Mouse (Mus musculus) liver, embryonic 11.5 days (tissue): ENCODE data around the gene Fbxw7. TPM values are rescaled to one million over a fixed set of nuclear protein-coding genes. Genes with fewer than 3 reads are reported as not detected.

ENCODE experiments used
- ATAC-seq: fragments of 200-750 bp; cut with Nextera tagmentation; replicated peaks from 2 replicates; pipeline ENCODE4 v1.8.0; 2017; ENCODE audit warnings: moderate number of reproducible peaks, mild to moderate bottlenecking, moderate TSS enrichment, moderate library complexity; ENCODE audit not compliant: low FRiP score
- DNase-seq: peaks from one replicate; pipeline ENCODE4 v3.0.0-alpha.2; 2017; ENCODE audit warnings: low spot score
- H3K27ac ChIP-seq: fragments of 300-500 bp; sonication (generic); 2 replicates; pipeline ENCODE4 v1.5.1; 2014; ENCODE audit warnings: mild to moderate bottlenecking, low read depth, low read length, control low read depth
- H3K27me3 ChIP-seq: fragments of 300-500 bp; sonication (generic); replicated peaks from 2 replicates; pipeline ENCODE4 v1.6.1; 2014; ENCODE audit warnings: low read length, mixed read lengths; ENCODE audit not compliant: control insufficient read depth, insufficient read depth
- H3K36me3 ChIP-seq: fragments of 300-500 bp; sonication (generic); 2 replicates; pipeline ENCODE4 v1.6.1; 2014; ENCODE audit warnings: mild to moderate bottlenecking, low read length, moderate library complexity, mixed read lengths; ENCODE audit not compliant: control insufficient read depth, insufficient read depth
- H3K4me1 ChIP-seq: fragments of 300-500 bp; sonication (generic); replicated peaks from 2 replicates; pipeline ENCODE4 v1.6.1; 2014; ENCODE audit warnings: low read length, mixed read lengths; ENCODE audit not compliant: control insufficient read depth, insufficient read depth
- H3K4me2 ChIP-seq: fragments of 300-500 bp; sonication (generic); 2 replicates; pipeline ENCODE4 v1.6.1; 2014; ENCODE audit warnings: mild to moderate bottlenecking, control low read depth, moderate library complexity
- H3K4me3 ChIP-seq: fragments of 300-500 bp; sonication (generic); 2 replicates; pipeline ENCODE4 v1.5.1; 2014; ENCODE audit warnings: low read depth, low read length, control low read depth
- H3K9ac ChIP-seq: fragments of 300-500 bp; sonication (generic); 2 replicates; pipeline ENCODE4 v1.6.1; 2014; ENCODE audit warnings: low read depth, low read length, control low read depth
- H3K9me3 ChIP-seq: fragments of 300-500 bp; sonication (generic); 2 replicates; pipeline ENCODE4 v1.6.1; 2016; ENCODE audit warnings: low read length, inconsistent platforms, mixed read lengths; ENCODE audit not compliant: control insufficient read depth
- WGBS: fragments of 180-500 bp; shearing (Covaris S2); extraction: QIAGEN DNeasy Blood & Tissue Kit; methylation state at CpG from one replicate; pipeline ENCODE4 v1.1.7; 2014; 5-methylcytosine and 5-hydroxymethylcytosine counted together
- polyA plus RNA-seq: library from polyadenylated mRNA; unstranded; fragments of >200 nt; fragmentation: Nextera tagmentation; extraction: Ambion mirVana; gene quantifications from 2 replicates; pipeline ENCODE4 v1.2.1, GENCODE M21; 2014

Gene Fbxw7
- polyA plus RNA-seq, 1 experiment from 2014 or later = 5.7 TPM

DNA sequence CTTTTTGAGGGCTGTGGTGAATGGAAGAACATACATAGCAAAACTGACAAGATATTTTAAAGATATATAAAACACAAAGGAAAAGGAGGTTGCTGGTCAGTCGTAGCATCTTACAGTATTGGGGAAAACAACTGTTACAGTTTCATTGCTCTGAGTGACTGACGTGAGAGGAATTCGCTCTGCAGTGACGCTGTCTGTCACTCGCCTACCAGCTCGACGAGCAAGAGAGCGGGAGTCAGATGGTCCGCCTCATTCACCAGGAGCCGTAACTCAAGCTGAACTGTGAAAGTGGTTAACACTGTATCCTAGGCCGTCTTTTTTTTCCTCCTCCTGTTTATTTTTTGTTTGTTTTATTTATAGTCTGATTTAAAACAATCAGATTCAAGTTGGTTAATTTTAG is 163.6 kb downstream of the Fbxw7 start:
- H3K27ac ChIP-seq = no peak overlapping the region
- no peaks in the 10 kb centered on the region for H3K27me3 ChIP-seq
- H3K9ac ChIP-seq = no peak overlapping the region
- DNase-seq (no peak), ATAC-seq (no peak)
- no peaks in the 10 kb centered on the region for H3K4me1 ChIP-seq
- H3K9me3 ChIP-seq = no peaks in the 10 kb centered on the region
- H3K4me3 ChIP-seq = no peak overlapping the region
- H3K36me3 ChIP-seq = 0 out of 2 replicates have a peak, but pooled peaks cover 2% of the 10 kb centered on the region
- H3K4me2 ChIP-seq = no peak overlapping the region
- 91% methylated on average over 11 of the region's 11 CpGs for WGBS

DNA sequence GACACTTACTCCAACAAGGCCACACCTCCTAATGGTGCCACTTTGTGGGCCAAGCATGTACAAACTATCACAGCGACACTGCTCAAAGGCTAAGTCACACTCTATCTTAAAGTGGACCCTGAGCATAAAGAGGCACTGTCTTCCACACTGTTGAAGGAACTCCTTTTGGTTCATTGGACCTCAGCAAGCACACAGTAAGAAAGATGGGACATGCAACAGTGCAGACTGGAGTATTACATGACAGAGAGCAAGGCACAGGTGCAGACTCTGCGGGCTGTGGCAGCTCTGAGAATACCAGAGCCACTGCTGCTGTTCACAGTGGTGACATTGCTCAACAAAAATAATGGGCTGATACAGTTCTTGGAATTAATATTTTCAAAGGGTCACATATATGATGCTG is 165.1 kb downstream of the Fbxw7 start:
- Histone ChIP-seq H3K9ac (no peak overlapping the region), H3K27me3 (no peaks in the 10 kb centered on the region), H3K4me3 (no peak overlapping the region), H3K36me3 (0 out of 2 replicates have a peak, but pooled peaks cover 2% of the 10 kb centered on the region), H3K27ac (no peak overlapping the region), H3K4me1 (no peaks in the 10 kb centered on the region), H3K9me3 (no peaks in the 10 kb centered on the region), H3K4me2 (no peak overlapping the region)
- no peak for ATAC-seq
- no peak for DNase-seq
- WGBS = 96% methylated on average over 2 of the region's 2 CpGs

DNA sequence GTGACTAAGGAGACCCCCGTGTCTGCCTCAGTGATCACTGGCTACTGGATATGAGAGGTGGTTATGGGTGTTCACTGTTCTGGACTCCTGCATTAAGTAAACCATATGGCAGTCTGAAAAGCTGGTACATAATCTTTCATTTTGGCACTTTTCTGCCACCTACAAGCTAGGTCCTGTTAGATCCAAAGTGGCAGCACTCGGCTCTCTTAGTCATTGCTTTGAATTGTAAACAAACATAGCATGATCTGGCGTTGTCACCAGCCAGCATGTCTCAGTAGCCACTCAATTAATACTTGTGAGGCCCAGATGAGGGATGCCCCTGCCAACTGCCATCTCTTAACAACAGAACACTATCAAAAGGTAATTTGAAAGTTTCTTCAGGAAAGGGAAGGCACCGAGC is 167.6 kb downstream of the Fbxw7 start:
- 62% methylated on average over 4 of the region's 4 CpGs for WGBS
- Histone ChIP-seq H3K27me3 (no peaks in the 10 kb centered on the region), H3K9ac (no peak overlapping the region), H3K9me3 (no peaks in the 10 kb centered on the region), H3K4me2 (no peak overlapping the region), H3K36me3 (no peaks in the 10 kb centered on the region), H3K4me3 (no peak overlapping the region), H3K27ac (no peak overlapping the region), H3K4me1 (no peaks in the 10 kb centered on the region)
- no peak for ATAC-seq
- DNase-seq = no peak

DNA sequence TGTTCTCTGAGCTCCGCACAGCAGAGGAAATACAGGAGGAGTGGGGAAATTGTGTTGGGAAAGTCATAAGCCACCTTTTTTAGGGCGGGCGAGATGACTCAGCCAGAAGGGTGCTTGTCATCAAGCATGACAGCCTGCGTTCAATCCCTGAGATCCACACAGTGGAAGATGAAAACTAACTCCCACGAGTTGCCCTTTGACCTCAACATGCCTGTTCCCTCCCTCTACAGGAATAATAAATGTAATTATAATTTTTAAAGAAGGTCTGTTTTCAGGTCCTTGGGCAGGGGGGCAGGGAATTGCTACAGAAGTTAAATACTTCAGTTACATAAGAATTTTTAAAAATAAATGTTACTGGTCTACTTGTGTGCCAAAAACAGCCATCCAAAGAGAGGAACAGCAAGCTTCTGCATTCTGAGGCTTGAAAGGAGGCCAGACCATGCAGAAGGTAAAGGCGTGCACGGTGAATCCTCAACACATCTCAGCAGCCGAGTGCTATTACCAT is 170.1 kb downstream of the Fbxw7 start:
- Histone ChIP-seq H3K4me1 (no peaks in the 10 kb centered on the region), H3K4me2 (no peak overlapping the region), H3K27me3 (no peaks in the 10 kb centered on the region), H3K9ac (no peak overlapping the region), H3K36me3 (no peaks in the 10 kb centered on the region), H3K4me3 (no peak overlapping the region), H3K27ac (no peak overlapping the region), H3K9me3 (no peaks in the 10 kb centered on the region)
- DNase-seq = no peak
- ATAC-seq = no peak
- WGBS = 87% methylated on average over 8 of the region's 8 CpGs

DNA sequence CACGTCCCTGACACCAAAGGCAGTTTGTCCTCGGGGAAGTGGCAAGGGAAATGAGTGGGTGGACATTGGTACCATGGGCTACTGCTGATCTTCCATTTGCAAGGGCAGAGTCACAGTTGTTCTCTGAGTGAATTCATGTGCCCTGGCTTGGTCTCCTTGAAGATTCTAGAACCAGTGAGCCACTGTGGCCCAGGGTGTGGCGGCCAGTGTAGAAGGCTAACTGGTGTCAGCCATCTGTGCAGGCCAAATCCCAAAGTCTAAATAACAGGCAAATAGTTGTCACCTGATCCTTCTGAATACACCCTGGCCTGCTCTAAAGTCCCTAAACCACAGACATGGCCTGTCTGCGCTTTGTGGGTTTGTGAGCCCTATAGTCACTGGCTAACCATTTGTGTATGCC is 173.8 kb downstream of the Fbxw7 start:
- Histone ChIP-seq H3K9me3 (no peaks in the 10 kb centered on the region), H3K4me1 (no peaks in the 10 kb centered on the region)

GRCm38 (mm10) chr3:85005257-85005656 is 190.2 kb downstream of the Fbxw7 start:
- DNase-seq (no peak), ATAC-seq (no peak)
- no peaks in the 10 kb centered on the region for H3K9me3 ChIP-seq
- whole genome bisulfite sequencing = 77% methylated on average over 2 of the region's 2 CpGs
- no peaks in the 10 kb centered on the region for H3K27me3 ChIP-seq
- H3K36me3 ChIP-seq = no peaks in the 10 kb centered on the region
- H3K4me2 ChIP-seq = no peak overlapping the region
- H3K27ac ChIP-seq = no peak overlapping the region
- no peaks in the 10 kb centered on the region for H3K4me1 ChIP-seq
- H3K4me3 ChIP-seq = no peak overlapping the region
- H3K9ac ChIP-seq = no peak overlapping the region

More for the DNA sequence above, 173.8 kb downstream of the Fbxw7 start:
- WGBS = 83% methylated on average over 4 of the region's 4 CpGs
- no peak for ATAC-seq
- Histone ChIP-seq H3K27me3 (no peaks in the 10 kb centered on the region), H3K9ac (no peak overlapping the region), H3K36me3 (no peaks in the 10 kb centered on the region), H3K4me3 (no peak overlapping the region), H3K4me2 (no peak overlapping the region), H3K27ac (no peak overlapping the region)
- DNase-seq = no peak

- no peak overlapping the region for H3K27ac ChIP-seq
- H3K4me2 ChIP-seq = no peak overlapping the region
- ATAC-seq = no peak
- DNase-seq = no peak
- H3K9me3 ChIP-seq = no peaks in the 10 kb centered on the region
- no peaks in the 10 kb centered on the region for H3K4me1 ChIP-seq
- 80% methylated on average over 6 of the region's 6 CpGs for WGBS
- no peak overlapping the region for H3K4me3 ChIP-seq
- no peaks in the 10 kb centered on the region for H3K27me3 ChIP-seq
- H3K36me3 ChIP-seq = no peaks in the 10 kb centered on the region
- H3K9ac ChIP-seq = no peak overlapping the region
Measured at GRCm38 (mm10) chr3:85012889-85013288, 197.8 kb downstream of the Fbxw7 start.

DNA sequence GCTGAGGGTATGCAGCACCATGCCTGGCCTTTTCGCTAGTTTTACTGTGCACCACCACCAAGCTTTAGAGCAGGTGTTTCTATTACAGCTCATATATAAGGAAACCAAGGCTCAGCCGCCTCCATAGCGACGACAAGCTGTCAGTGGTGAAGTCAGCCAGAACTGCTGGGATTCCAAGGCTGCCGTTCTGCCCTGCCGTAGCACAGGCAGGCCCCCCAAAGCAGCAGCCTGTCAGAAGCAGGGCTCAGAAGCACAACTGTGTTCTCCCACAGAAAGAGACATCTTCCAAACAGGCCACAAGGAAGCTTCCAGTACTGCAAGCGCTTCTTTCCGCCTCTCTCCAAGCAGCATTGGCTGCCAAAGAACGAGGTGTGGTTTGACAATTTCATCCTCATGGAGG is 200.6 kb downstream of the Fbxw7 start:
- Histone ChIP-seq H3K27ac (no peak overlapping the region), H3K4me3 (no peak overlapping the region), H3K4me1 (no peaks in the 10 kb centered on the region), H3K4me2 (no peak overlapping the region), H3K36me3 (no peaks in the 10 kb centered on the region), H3K27me3 (no peaks in the 10 kb centered on the region), H3K9ac (no peak overlapping the region), H3K9me3 (no peaks in the 10 kb centered on the region)
- WGBS = 67% methylated on average over 9 of the region's 9 CpGs
- ATAC-seq (no peak), DNase-seq (no peak)

DNA sequence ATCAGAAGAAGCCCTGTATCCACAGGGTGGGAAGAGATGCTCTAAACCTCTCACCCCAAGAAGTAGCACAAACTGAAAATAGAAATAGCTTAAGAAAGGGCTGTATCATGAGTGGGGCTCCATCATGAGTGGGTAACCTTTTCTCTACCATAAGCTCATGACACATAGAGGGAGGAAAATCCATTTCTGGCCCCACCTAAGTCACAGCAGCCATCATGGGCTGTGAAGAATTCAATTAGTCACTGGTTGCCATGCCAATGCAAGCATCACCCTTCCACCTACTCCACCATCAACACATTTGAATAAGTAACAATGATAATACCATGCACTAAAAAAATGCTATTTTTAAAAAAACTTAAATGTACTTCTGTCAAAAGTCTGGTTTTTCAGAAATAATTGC is 205.1 kb downstream of the Fbxw7 start:
- Histone ChIP-seq H3K9ac (no peak overlapping the region), H3K4me2 (no peak overlapping the region), H3K27me3 (no peaks in the 10 kb centered on the region), H3K4me3 (no peak overlapping the region), H3K9me3 (no peaks in the 10 kb centered on the region), H3K4me1 (no peaks in the 10 kb centered on the region), H3K36me3 (no peaks in the 10 kb centered on the region), H3K27ac (no peak overlapping the region)
- DNase-seq (no peak), ATAC-seq (no peak)
